Mouse (Mus musculus) testis, adult 2 months (tissue): ENCODE data around the gene Inpp5k. TPM values are rescaled to one million over a fixed set of nuclear protein-coding genes. Genes with fewer than 3 reads are reported as not detected.

Experiments used
- H3K27ac ChIP-seq: fragments of 200-500 bp; 2 replicates; pipeline ENCODE4 v1.5.1; 2012; ENCODE audit warnings: low read depth, low read length; ENCODE audit not compliant: control insufficient read depth, insufficient read depth
- H3K27me3 ChIP-seq: fragments of 200-500 bp; 2 replicates; pipeline ENCODE4 v1.6.1; 2012; ENCODE audit warnings: mild to moderate bottlenecking, low read length, moderate library complexity; ENCODE audit not compliant: control insufficient read depth, insufficient read depth
- H3K36me3 ChIP-seq: fragments of 200-500 bp; 2 replicates; pipeline ENCODE4 v1.6.1; 2012; ENCODE audit warnings: mild to moderate bottlenecking, low read length; ENCODE audit not compliant: control insufficient read depth, insufficient read depth
- H3K4me1 ChIP-seq: fragments of 200-500 bp; 2 replicates; pipeline ENCODE4 v1.6.1; 2012; ENCODE audit warnings: low read length; ENCODE audit not compliant: control insufficient read depth, insufficient read depth
- H3K4me3 ChIP-seq: fragments of 200-500 bp; 2 replicates; pipeline ENCODE4 v1.5.1; 2012; ENCODE audit warnings: low read depth, mild to moderate bottlenecking, low read length, moderate library complexity, mixed read lengths; ENCODE audit not compliant: control insufficient read depth
- CTCF ChIP-seq: fragments of 200-500 bp; IDR thresholded peaks from 2 replicates; pipeline ENCODE4 v1.5.1; 2012; ENCODE audit warnings: low read depth, mild to moderate bottlenecking, inconsistent platforms, low read length, moderate library complexity; ENCODE audit not compliant: control insufficient read depth, insufficient read depth, insufficient replicate concordance
- POLR2A ChIP-seq: fragments of 200-500 bp; IDR thresholded peaks from 2 replicates; pipeline ENCODE4 v1.6.1; 2012; ENCODE audit warnings: low read depth, mild to moderate bottlenecking, inconsistent platforms, low read length, moderate library complexity; ENCODE audit not compliant: control insufficient read depth
- polyA plus RNA-seq: library from polyadenylated mRNA; depleted of rRNA; stranded (reverse); fragments of >200 nt; gene quantifications from 2 replicates; pipeline ENCODE4 v1.2.3, GENCODE M21; 2012

Inpp5k gene
- polyA plus RNA-seq, 1 experiment: 128 TPM

DNA sequence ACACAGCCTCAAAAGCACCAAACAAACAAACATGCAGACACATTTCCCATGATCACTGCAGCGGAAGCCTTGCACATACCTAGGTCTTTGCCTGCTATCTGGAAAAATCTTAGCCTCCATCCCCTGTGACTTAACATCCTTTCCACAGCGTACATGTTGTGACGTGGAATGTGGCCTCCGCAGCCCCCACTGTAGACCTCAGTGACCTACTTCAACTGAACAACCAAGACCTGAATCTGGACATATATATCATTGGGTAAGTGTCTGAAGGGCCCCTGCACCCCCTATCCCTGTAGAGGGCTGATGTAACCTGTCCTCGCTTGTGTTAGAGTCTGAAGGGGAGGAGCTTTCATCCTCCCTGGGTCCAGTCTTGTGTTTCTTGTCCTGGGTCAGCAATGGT is 2.1 kb downstream of the Inpp5k start:
- H3K36me3 ChIP-seq: no peaks in the 10 kb centered on the region; the same call in 1 of the 2 replicates
- H3K4me3 ChIP-seq: no peak overlapping the region
- TF ChIP-seq CTCF: no peak
- TF ChIP-seq POLR2A: no peak
- H3K4me1 ChIP-seq: peaks cover 3% of the 10 kb centered on the region
- no peak overlapping the region for H3K27ac ChIP-seq
- no peaks in the 10 kb centered on the region for H3K27me3 ChIP-seq

DNA sequence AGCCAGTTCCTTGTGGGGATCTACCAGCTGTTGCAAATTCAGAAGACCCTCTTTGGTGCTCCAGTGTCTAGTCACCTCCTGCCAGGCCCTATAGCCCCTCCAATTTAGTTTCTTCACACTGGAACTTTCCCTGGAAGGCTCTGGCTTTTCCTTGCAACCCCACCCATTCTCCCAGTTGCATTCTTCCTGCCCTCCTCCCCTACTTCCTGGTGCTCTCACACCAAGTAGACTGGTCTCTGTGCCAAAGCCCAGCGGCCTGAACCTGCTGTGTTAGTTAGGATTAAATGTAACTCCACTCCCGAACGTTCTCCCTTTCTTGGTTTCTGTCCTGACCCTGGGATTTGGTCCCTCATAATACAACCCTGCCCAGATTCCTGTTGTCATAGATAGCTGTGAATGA is 4.0 kb downstream of the Inpp5k start:
- Histone ChIP-seq H3K4me1 (no peaks in the 10 kb centered on the region; the same call in none of the 2 replicates), H3K27ac (no peak overlapping the region), H3K27me3 (no peaks in the 10 kb centered on the region), H3K36me3 (no peaks in the 10 kb centered on the region; the same call in 1 of the 2 replicates), H3K4me3 (no peak overlapping the region)
- TF ChIP-seq CTCF (no peak), POLR2A (no peak)

DNA sequence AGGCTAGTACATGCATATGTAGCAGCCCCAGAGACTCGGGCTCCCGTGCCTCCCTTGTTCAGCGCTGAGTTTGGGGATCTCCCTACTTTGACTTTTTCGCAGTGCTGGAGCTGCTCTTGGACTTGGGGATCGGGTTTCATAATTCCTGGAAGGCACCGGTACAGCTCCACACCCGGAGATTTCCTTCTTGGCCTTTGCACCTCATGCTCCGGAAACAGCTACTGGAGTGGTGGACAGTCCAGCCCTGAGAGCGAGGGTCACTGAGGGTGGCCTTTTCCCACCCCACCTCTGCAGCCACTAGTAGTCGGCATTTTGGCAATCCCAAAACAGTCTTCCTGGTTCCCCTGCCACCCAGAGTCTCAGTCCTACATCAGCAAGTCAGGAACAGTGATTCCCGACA is 4.5 kb downstream of the Inpp5k start:
- Histone ChIP-seq H3K27ac (no peak overlapping the region), H3K4me1 (no peaks in the 10 kb centered on the region; the same call in 1 of the 2 replicates), H3K27me3 (no peaks in the 10 kb centered on the region), H3K36me3 (no peaks in the 10 kb centered on the region; the same call in 1 of the 2 replicates), H3K4me3 (no peak overlapping the region)
- TF ChIP-seq POLR2A: no peak
- TF ChIP-seq CTCF: no peak

DNA sequence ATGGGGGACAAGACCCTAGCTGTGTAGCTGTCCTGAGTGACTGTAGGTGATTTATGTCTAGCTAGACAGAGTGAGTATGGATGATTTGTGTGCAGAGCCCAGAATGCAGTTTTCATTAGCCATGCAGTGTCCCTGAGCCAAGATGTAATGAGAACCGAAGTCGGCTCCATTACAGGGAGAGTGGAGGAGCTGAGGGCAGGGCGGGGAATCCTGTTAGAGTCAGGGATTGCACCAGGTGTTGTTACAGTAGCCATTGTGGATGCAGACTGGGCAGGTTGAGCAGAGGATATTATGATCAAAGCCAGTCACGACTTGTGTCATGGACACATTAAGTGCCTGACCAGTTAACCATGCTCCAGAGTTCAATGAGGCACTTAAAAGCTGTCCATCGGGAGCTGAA is 12.5 kb downstream of the Inpp5k start:
- Histone ChIP-seq H3K27ac (no peak overlapping the region), H3K27me3 (no peaks in the 10 kb centered on the region), H3K4me3 (no peak overlapping the region), H3K36me3 (no peaks in the 10 kb centered on the region), H3K4me1 (no peaks in the 10 kb centered on the region)
- no peak for TF ChIP-seq POLR2A

DNA sequence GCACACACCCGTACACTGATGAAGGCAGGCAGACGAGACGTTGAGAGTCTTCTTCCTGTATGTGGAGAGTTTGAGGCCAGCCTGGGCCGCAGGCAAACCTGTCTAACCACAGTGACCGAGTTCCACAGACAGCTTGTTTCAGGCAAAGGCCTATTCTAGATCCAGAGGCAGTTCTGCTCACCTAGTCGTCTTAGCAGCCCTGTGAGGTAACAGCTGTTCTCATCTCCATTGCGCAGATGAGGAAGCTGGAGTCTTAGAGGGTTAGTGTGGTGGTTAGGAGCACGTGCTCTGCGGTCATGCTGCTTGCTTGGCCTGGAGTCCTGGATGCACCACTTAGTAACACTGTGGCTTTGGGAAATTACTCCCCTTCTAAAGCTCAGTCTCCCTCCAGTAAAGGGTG is 13.9 kb downstream of the Inpp5k start:
- Histone ChIP-seq H3K4me1 (no peaks in the 10 kb centered on the region), H3K36me3 (no peaks in the 10 kb centered on the region), H3K4me3 (no peak overlapping the region), H3K27ac (no peak overlapping the region), H3K27me3 (no peaks in the 10 kb centered on the region)
- TF ChIP-seq POLR2A (no peak), CTCF (no peak)

DNA sequence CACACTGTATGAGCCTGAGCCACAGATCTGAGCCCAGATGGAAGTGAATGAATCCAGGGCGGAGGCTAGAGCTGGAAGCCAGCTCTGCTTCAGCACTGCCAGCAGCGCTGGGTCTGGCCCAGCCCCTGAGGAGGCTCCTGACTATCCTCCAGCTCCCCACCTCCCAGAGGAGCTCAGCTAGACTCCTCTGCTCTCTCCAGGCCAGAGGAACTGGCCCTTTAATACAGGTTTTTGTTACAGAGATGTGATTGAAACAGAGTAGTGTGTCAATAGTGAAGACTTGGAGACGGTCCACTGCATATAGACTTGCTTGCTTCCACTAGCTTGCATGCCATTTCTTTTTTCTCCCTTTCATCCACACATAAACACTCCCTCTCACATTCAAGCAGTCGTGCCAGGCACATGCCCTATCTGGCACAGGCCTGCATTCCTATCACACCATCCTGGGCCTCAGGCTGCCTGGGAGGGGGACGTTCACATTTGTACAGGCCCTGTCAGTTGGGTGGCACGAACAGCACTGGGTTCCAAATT is 17.0 kb downstream of the Inpp5k start:
- H3K27ac ChIP-seq: no peak overlapping the region
- TF ChIP-seq CTCF: no peak
- no peak for TF ChIP-seq POLR2A
- H3K4me1 ChIP-seq: peaks cover 25% of the 10 kb centered on the region
- H3K4me3 ChIP-seq: no peak overlapping the region
- no peaks in the 10 kb centered on the region for H3K27me3 ChIP-seq
- no peaks in the 10 kb centered on the region for H3K36me3 ChIP-seq

DNA sequence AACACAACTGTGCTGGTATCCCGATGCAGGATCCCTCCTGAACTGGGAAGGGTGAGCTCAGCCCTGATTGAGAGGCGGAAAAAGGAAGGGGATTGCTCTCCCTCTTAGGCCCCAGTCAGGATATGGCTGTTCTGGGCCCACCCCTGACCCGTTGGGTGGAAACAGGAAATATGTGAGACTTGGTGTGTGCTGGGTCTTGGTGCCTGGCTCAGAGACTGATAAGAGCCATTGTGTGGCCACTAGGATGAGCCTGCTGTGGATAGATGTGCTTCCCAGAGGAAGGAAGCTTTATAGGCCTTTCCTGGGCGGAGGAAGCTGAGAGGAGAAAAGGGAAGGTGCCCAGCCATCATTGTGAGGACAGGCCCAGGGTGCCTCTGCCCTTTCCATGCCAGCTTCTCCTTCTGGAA is 18.4 kb downstream of the Inpp5k start:
- no peaks in the 10 kb centered on the region for H3K27me3 ChIP-seq
- H3K4me3 ChIP-seq: no peak overlapping the region
- TF ChIP-seq POLR2A: no peak
- TF ChIP-seq CTCF: no peak
- H3K36me3 ChIP-seq: no peaks in the 10 kb centered on the region
- no peak overlapping the region for H3K27ac ChIP-seq
- H3K4me1 ChIP-seq: peaks cover 35% of the 10 kb centered on the region

DNA sequence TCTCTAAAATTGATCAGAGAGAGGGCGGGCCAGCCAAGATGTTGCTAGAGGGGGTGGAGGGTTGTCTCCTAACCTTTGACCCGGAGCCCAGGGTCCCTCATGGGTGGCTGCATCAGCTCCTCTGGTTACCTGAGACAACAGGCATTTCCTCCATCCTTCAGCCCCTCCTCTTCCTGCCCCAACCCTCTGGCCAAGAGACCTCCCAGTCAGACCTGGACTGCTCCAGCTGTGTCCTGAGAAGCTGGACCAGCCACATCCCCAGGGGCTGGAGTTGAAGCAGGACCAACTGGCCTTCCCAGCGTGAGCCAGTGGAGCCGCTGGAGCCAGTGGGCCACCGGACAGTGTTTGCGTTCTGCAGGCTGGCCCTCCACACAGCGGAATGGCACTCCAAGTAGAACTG is 19.5 kb downstream of the Inpp5k start, which contains the start of gene Myo1c:
Gene Myo1c (plus strand): TSS at position 194 of the 400 bp plus-strand sequence.
- Histone ChIP-seq H3K27ac (peak within 1 kb of the TSS; percentile 59), H3K4me1 (peaks cover 46% of the 10 kb centered on the region), H3K36me3 (no peaks in the 10 kb centered on the region), H3K27me3 (no peaks in the 10 kb centered on the region), H3K4me3 (peak within 1 kb of the TSS; percentile 90)
- TF ChIP-seq CTCF (no peak), POLR2A (no peak)
